Mouse (Mus musculus) erythroblast, embryonic 14.5 days (primary cell): ENCODE data around the gene Map4k2. TPM values are rescaled to one million over a fixed set of nuclear protein-coding genes. Genes with fewer than 3 reads are reported as not detected.

ENCODE experiments used
- H3K27me3 ChIP-seq: 2 replicates; pipeline ENCODE4 v1.6.1; 2012; ENCODE audit warnings: inconsistent platforms; ENCODE audit not compliant: control insufficient read depth
- H3K36me3 ChIP-seq: 2 replicates; pipeline ENCODE4 v1.6.1; 2012; ENCODE audit warnings: mild to moderate bottlenecking, inconsistent platforms; ENCODE audit not compliant: control insufficient read depth
- H3K4me1 ChIP-seq: 2 replicates; pipeline ENCODE4 v1.6.1; 2012; ENCODE audit warnings: inconsistent platforms; ENCODE audit not compliant: control insufficient read depth
- H3K4me3 ChIP-seq: replicated peaks from 2 replicates; pipeline ENCODE3; 2012; ENCODE audit warnings: moderate library complexity, mild to moderate bottlenecking, inconsistent platforms
- H3K9me3 ChIP-seq: 2 replicates; pipeline ENCODE4 v1.6.1; 2012; ENCODE audit warnings: low read length, inconsistent platforms, mixed read lengths; ENCODE audit not compliant: control insufficient read depth
- GATA1 ChIP-seq: IDR thresholded peaks from 2 replicates; pipeline ENCODE4 v1.6.1; 2012; ENCODE audit warnings: low read length, inconsistent platforms, mixed read lengths
- TAL1 ChIP-seq: IDR thresholded peaks from 3 replicates; pipeline ENCODE4 v1.6.1; 2012; ENCODE audit warnings: low read length, inconsistent platforms, mixed read lengths
- polyA plus RNA-seq: library from polyadenylated mRNA; stranded (reverse); fragments of >175 nt; gene quantifications from 2 replicates; pipeline ENCODE4 v1.2.3, GENCODE M21; 2012

Map4k2 gene
- polyA plus RNA-seq, 1 experiment: 2.1 TPM

GRCm38 (mm10) chr19:6333761-6334595, 7.0 kb upstream of the Map4k2 start:
- no peaks in the 10 kb centered on the region for H3K27me3 ChIP-seq
- TF ChIP-seq TAL1 (no peak), GATA1 (no peak)
- H3K36me3 ChIP-seq: peaks cover 26% of the 10 kb centered on the region
- H3K4me3 ChIP-seq: peak overlapping the region; percentile 80
- no peaks in the 10 kb centered on the region for H3K9me3 ChIP-seq
- peaks cover 52% of the 10 kb centered on the region for H3K4me1 ChIP-seq

GRCm38 (mm10) chr19:6334673-6335457, 6.1 kb upstream of the Map4k2 start, which contains the start of gene Men1:
TSS of gene Men1 (plus strand) at chr19:6334979.
- peak within 1 kb of the TSS; percentile 80 for H3K4me3 ChIP-seq
- H3K27me3 ChIP-seq: no peaks in the 10 kb centered on the region
- H3K4me1 ChIP-seq: peaks cover 61% of the 10 kb centered on the region
- no peaks in the 10 kb centered on the region for H3K9me3 ChIP-seq
- H3K36me3 ChIP-seq: peaks cover 35% of the 10 kb centered on the region
- TF ChIP-seq TAL1 (no peak), GATA1 (no peak)

- Histone ChIP-seq H3K4me1 (peaks cover 66% of the 10 kb centered on the region), H3K4me3 (peak overlapping the region; percentile 80), H3K9me3 (no peaks in the 10 kb centered on the region), H3K36me3 (peaks cover 40% of the 10 kb centered on the region), H3K27me3 (no peaks in the 10 kb centered on the region)
- TF ChIP-seq GATA1: no peak
- TF ChIP-seq TAL1: no peak
Measured at GRCm38 (mm10) chr19:6335458-6335827, 5.5 kb upstream of the Map4k2 start.

- H3K4me1 ChIP-seq: peaks cover 68% of the 10 kb centered on the region
- H3K36me3 ChIP-seq: peaks cover 40% of the 10 kb centered on the region
- H3K9me3 ChIP-seq: no peaks in the 10 kb centered on the region
- TF ChIP-seq TAL1: no peak
- no peak for TF ChIP-seq GATA1
- peaks cover 4% of the 10 kb centered on the region; the same call in 1 of the 2 replicates for H3K27me3 ChIP-seq
- peak overlapping the region; percentile 80 for H3K4me3 ChIP-seq
Measured at GRCm38 (mm10) chr19:6336920-6337319, 4.0 kb upstream of the Map4k2 start.

- Histone ChIP-seq H3K36me3 (peaks cover 44% of the 10 kb centered on the region), H3K4me1 (peaks cover 78% of the 10 kb centered on the region)
- TF ChIP-seq GATA1 (no peak), TAL1 (no peak)
Measured at GRCm38 (mm10) chr19:6338171-6338570, 2.8 kb upstream of the Map4k2 start.

GRCm38 (mm10) chr19:6338716-6339115, 2.2 kb upstream of the Map4k2 start:
- H3K9me3 ChIP-seq: no peaks in the 10 kb centered on the region
- no peak for TF ChIP-seq TAL1
- no peak for TF ChIP-seq GATA1
- peaks cover 4% of the 10 kb centered on the region; the same call in 1 of the 2 replicates for H3K27me3 ChIP-seq
- H3K36me3 ChIP-seq: peaks cover 48% of the 10 kb centered on the region
- H3K4me3 ChIP-seq: no peak overlapping the region
- peaks cover 80% of the 10 kb centered on the region for H3K4me1 ChIP-seq

More at GRCm38 (mm10) chr19:6338171-6338570, 2.8 kb upstream of the Map4k2 start:
- no peak overlapping the region for H3K4me3 ChIP-seq
- H3K27me3 ChIP-seq: peaks cover 4% of the 10 kb centered on the region; the same call in 1 of the 2 replicates
- H3K9me3 ChIP-seq: no peaks in the 10 kb centered on the region

GRCm38 (mm10) chr19:6339191-6339590, 1.7 kb upstream of the Map4k2 start:
- Histone ChIP-seq H3K9me3 (no peaks in the 10 kb centered on the region), H3K4me3 (no peak overlapping the region), H3K27me3 (peaks cover 4% of the 10 kb centered on the region; the same call in 1 of the 2 replicates), H3K36me3 (peaks cover 53% of the 10 kb centered on the region), H3K4me1 (peaks cover 79% of the 10 kb centered on the region)
- no peak for TF ChIP-seq GATA1
- TF ChIP-seq TAL1: no peak

- peaks cover 73% of the 10 kb centered on the region for H3K4me1 ChIP-seq
- H3K36me3 ChIP-seq: peaks cover 56% of the 10 kb centered on the region
Measured at GRCm38 (mm10) chr19:6339890-6340504, 938 bp upstream of the Map4k2 start.

More at GRCm38 (mm10) chr19:6339890-6340504, 938 bp upstream of the Map4k2 start:
- H3K27me3 ChIP-seq: peaks cover 4% of the 10 kb centered on the region; the same call in 1 of the 2 replicates
- no peaks in the 10 kb centered on the region for H3K9me3 ChIP-seq
- no peak for TF ChIP-seq GATA1
- TF ChIP-seq TAL1: no peak
- H3K4me3 ChIP-seq: peak overlapping the region; percentile 80
